Mouse (Mus musculus) lung, adult 2 months (tissue): Measurements from ENCODE around the gene Camkmt. TPM values are rescaled to one million over a fixed set of nuclear protein-coding genes. Genes with fewer than 3 reads are reported as not detected.

ENCODE experiments used
- DNase-seq: peaks from one replicate; pipeline ENCODE4 v3.0.0; 2022
- H3K4me1 ChIP-seq: fragments of 200-500 bp; 2 replicates; pipeline ENCODE4 v1.6.1; 2011; ENCODE audit warnings: low read length; ENCODE audit not compliant: control insufficient read depth, insufficient read depth
- H3K4me3 ChIP-seq: fragments of 200-500 bp; replicated peaks from 2 replicates; pipeline ENCODE3; 2011; ENCODE audit warnings: low read depth, mild to moderate bottlenecking, control low read depth, low read length; ENCODE audit errors: extremely low read depth
- CTCF ChIP-seq: fragments of 200-500 bp; IDR thresholded peaks from 2 replicates; pipeline ENCODE4 v1.5.1; 2011; ENCODE audit warnings: mild to moderate bottlenecking, low read length, control low read depth; ENCODE audit not compliant: insufficient read depth
- POLR2A ChIP-seq: fragments of 200-500 bp; IDR thresholded peaks from 2 replicates; pipeline ENCODE4 v1.6.1; 2011; ENCODE audit warnings: low read depth, mild to moderate bottlenecking, control low read depth, low read length, borderline replicate concordance; ENCODE audit errors: extremely low read depth
- WGBS: fragments of 180-500 bp; shearing (Covaris S2); methylation state at CpG from one replicate; pipeline ENCODE4 v1.1.7; 2018; 5-methylcytosine and 5-hydroxymethylcytosine counted together
- polyA plus RNA-seq: library from polyadenylated mRNA; depleted of rRNA; stranded (reverse); fragments of >200 nt; gene quantifications from 2 replicates; pipeline ENCODE4 v1.2.3, GENCODE M21; 2012

The Camkmt gene
- polyA plus RNA-seq, 1 experiment = 1.8 TPM

- no peak for DNase-seq
- no peaks in the 10 kb centered on the region for H3K4me1 ChIP-seq
- no peak for TF ChIP-seq POLR2A
- TF ChIP-seq CTCF = no peak
- no peak overlapping the region for H3K4me3 ChIP-seq
- WGBS = 41% methylated on average over 14 of the region's 14 CpGs
Observed at GRCm38 (mm10) chr17:85180471-85181060, 90.2 kb downstream of the Camkmt start.

DNA sequence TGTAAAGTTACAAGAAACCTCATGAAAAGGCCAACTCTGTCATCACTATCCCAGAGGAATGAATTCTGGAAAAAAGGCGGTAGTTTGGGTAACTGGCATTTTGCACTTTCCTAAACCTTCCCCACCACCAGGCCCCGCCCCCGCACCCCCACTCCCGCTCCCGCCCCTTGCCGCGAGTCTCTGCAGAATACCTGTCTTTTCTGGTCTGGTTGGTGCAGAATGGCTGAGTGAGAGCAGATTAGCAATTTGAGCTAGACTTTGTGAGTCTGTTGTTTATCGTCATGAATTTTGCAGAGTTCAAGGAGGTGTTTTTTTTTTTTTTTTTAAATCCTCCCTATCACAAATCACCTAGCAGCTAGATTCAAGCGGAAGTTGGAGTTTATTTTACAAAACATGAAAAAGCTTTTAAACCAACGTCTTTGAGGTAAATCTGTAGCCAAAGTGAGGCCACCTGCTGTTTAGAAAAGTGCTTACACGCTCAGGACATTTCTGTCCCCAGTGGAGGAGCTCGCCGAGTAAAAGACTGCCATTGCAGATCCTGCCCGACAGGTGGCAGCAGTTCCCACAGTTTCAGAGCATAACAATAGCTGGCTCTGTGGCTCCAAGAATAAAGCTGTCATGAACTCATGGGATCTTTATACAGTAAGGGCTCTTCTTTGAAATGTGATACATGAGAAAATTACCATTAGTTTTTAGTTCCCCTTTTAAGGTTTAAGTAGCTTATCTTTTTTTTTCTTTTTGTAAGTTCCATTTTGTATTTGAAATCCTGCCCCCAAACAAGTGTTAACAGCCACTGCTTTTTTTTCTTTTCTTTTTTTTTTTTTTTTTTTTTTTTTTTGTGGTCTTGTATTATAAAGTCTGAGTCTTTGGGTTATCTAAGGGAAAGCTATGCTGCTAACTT is 99.1 kb downstream of the Camkmt start:
- TF ChIP-seq POLR2A (no peak), CTCF (peak; percentile 98)
- peak; percentile 73 for DNase-seq
- Histone ChIP-seq H3K4me1 (no peaks in the 10 kb centered on the region), H3K4me3 (no peak overlapping the region)
- 4% methylated on average over 14 of the region's 14 CpGs for whole genome bisulfite sequencing

DNA sequence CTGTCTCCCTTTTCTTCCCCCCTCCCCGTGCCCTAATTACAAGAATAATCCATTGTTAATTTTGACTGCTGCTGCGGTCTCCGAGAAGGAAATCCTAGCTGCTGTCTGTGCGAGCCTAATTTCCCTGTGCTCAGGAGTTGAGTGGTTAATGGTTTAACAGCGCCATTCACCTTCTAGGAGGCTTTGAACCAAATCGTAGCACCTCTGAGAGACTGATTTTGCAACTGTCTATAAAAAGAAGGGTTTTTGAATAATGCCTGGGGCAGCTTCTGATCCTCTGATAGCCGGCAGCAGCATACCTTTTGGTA is 99.7 kb downstream of the Camkmt start:
- no peak for TF ChIP-seq POLR2A
- no peak for TF ChIP-seq CTCF
- no peak overlapping the region for H3K4me3 ChIP-seq
- no peaks in the 10 kb centered on the region for H3K4me1 ChIP-seq
- no peak for DNase-seq
- 48% methylated on average over 7 of the region's 7 CpGs for WGBS

- 89% methylated on average over 11 of the region's 11 CpGs for WGBS
- no peak for TF ChIP-seq POLR2A
- no peak for TF ChIP-seq CTCF
- no peak for DNase-seq
Observed at GRCm38 (mm10) chr17:85193294-85193693, 102.9 kb downstream of the Camkmt start.

GRCm38 (mm10) chr17:85198781-85199180 is 108.4 kb downstream of the Camkmt start:
- whole genome bisulfite sequencing = 85% methylated on average over 15 of the region's 15 CpGs
- TF ChIP-seq POLR2A (no peak), CTCF (no peak)
- no peak overlapping the region for H3K4me3 ChIP-seq
- no peak for DNase-seq
- H3K4me1 ChIP-seq = no peaks in the 10 kb centered on the region

More at GRCm38 (mm10) chr17:85193294-85193693, 102.9 kb downstream of the Camkmt start:
- Histone ChIP-seq H3K4me1 (no peaks in the 10 kb centered on the region), H3K4me3 (no peak overlapping the region)

DNA sequence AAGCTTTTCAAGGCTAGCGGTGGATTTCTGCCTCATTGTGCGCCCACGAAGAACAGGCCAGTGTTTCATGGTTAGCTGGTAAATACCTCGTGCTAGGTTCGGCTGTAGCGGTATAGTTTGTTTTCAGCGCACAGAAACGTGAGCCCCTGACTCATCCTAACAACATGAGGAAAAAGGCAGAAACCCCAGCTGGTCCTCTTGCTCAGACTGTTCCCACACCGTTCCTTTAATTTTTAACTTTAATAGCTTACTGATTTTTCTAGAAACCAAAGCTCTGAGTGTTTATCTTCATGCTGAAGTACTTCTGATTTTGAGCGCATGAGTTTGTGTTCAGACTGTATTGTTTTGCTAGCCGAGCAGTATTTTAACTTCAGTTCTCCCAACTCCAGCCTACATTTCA is 109.0 kb downstream of the Camkmt start:
- H3K4me1 ChIP-seq = no peaks in the 10 kb centered on the region
- H3K4me3 ChIP-seq = no peak overlapping the region
- TF ChIP-seq POLR2A = no peak
- TF ChIP-seq CTCF = no peak
- no peak for DNase-seq
- WGBS = 68% methylated on average over 11 of the region's 11 CpGs

DNA sequence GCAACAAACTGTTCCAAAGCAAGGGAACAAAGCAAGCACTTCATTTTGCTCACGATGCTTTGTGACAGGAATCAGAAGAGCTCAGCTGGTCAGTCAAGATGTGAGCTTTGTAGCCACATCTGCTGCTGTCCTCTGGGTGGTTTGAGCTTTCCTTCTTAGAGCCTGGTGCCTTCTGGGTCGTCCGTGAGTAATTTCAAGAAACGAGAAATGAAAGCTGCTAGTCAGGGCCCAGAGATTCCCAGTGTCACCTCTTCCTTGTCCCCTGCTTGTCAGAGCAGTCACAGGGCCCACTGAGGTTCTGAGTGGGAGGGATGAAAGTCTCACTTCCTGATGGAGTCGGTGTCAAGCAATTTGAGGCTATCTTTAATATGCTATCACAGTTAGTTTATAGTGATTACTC is 127.7 kb downstream of the Camkmt start:
- 73% methylated on average over 5 of the region's 5 CpGs for WGBS
- H3K4me3 ChIP-seq = no peak overlapping the region
- TF ChIP-seq POLR2A (no peak), CTCF (no peak)
- DNase-seq = no peak
- no peaks in the 10 kb centered on the region for H3K4me1 ChIP-seq

DNA sequence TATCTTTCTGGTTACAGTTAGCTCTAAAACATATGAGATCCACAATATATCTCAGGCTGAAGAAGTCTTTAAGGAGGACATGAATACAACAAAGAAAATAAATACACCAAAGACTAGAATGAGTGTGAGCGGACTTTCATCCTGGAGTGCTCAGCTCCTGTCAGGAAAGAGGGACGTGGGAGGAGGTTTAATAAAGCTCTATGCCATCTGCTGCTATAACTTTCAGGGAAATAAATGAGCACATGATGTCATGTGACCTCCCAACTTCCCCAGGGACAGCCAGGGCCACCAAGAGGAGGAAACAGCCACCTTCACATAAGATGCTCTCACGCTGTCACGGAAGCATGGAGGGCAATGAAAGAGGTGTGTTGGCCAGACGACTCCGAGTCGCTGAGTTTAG is 151.8 kb downstream of the Camkmt start:
- TF ChIP-seq POLR2A (no peak), CTCF (no peak)
- no peak for DNase-seq
- WGBS = 77% methylated on average over 7 of the region's 7 CpGs
- no peaks in the 10 kb centered on the region for H3K4me1 ChIP-seq
- H3K4me3 ChIP-seq = no peak overlapping the region

DNA sequence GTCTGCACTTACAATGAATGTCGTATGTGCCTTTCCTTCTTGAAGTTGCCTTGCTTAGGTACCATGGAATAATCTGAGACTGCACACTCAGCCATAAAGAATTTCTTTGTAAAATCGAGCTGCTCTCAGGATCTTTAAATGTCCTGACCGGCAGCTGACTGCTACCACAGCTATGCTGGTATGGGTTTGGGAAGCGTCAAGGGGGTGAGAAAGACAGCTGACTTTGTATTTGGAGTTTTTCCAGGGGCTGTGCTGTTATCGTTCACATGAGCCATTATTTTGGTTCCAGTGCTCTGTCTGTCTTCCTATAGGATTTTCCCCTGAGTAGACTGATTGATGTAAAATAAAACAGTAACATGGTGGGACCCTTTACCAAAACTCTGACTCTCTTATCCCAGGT is 158.6 kb downstream of the Camkmt start:
- DNase-seq = no peak
- Histone ChIP-seq H3K4me3 (no peak overlapping the region), H3K4me1 (no peaks in the 10 kb centered on the region)
- 47% methylated on average over 5 of the region's 5 CpGs for whole genome bisulfite sequencing
- no peak for TF ChIP-seq POLR2A

- no peak for TF ChIP-seq POLR2A
- 55% methylated on average over 7 of the region's 7 CpGs for WGBS
- no peaks in the 10 kb centered on the region for H3K4me1 ChIP-seq
- no peak overlapping the region for H3K4me3 ChIP-seq
- no peak for DNase-seq
Observed at GRCm38 (mm10) chr17:85249744-85250143, 159.4 kb downstream of the Camkmt start.
